Mouse (Mus musculus): ENCODE measurements around the gene Fcgrt. TPM values are rescaled to one million over a fixed set of nuclear protein-coding genes. Genes with fewer than 3 reads are reported as not detected.
A peak's percentile ranks its signal among the peaks of the same experiment; 100 is the strongest.

The Fcgrt gene
- polyA plus RNA-seq, 1 experiment from 2014 or later, result 32.0 TPM

GRCm38 (mm10) chr7:45046853-45047350, 56.7 kb downstream of the Fcgrt start:
- no peak overlapping the region for H3K9ac ChIP-seq

GRCm38 (mm10) chr7:45045741-45046140, 57.9 kb downstream of the Fcgrt start:
- Histone ChIP-seq H3K36me3 (replicated peaks) (peaks cover 76% of the 10 kb centered on the region), H3K4me2 (no peak overlapping the region), H3K9ac (no peak overlapping the region), H3K9me3 (no peaks in the 10 kb centered on the region), H3K27ac (no peak overlapping the region), H3K4me1 (peaks cover 13% of the 10 kb centered on the region; the same call in 1 of the 2 replicates), H3K4me3 (no peak overlapping the region), H3K27me3 (replicated peaks) (no peaks in the 10 kb centered on the region)
- no peak for ATAC-seq (replicated peaks)
- WGBS, result 93% methylated on average over 22 of the region's 22 CpGs

More at GRCm38 (mm10) chr7:45046853-45047350, 56.7 kb downstream of the Fcgrt start:
- Histone ChIP-seq H3K27ac (no peak overlapping the region), H3K4me1 (peaks cover 25% of the 10 kb centered on the region), H3K9me3 (no peaks in the 10 kb centered on the region), H3K4me2 (no peak overlapping the region), H3K27me3 (replicated peaks) (no peaks in the 10 kb centered on the region), H3K36me3 (replicated peaks) (peaks cover 66% of the 10 kb centered on the region), H3K4me3 (no peak overlapping the region)
- no peak for ATAC-seq (replicated peaks)
- WGBS, result 95% methylated on average over 26 of the region's 26 CpGs

GRCm38 (mm10) chr7:45043307-45043706, 60.3 kb downstream of the Fcgrt start:
- WGBS, result 96% methylated on average over 14 of the region's 14 CpGs
- Histone ChIP-seq H3K4me2 (no peak overlapping the region), H3K36me3 (replicated peaks) (peaks cover 78% of the 10 kb centered on the region), H3K27ac (no peak overlapping the region), H3K9me3 (no peaks in the 10 kb centered on the region), H3K4me1 (no peaks in the 10 kb centered on the region), H3K4me3 (no peak overlapping the region), H3K27me3 (replicated peaks) (no peaks in the 10 kb centered on the region), H3K9ac (no peak overlapping the region)
- no peak for ATAC-seq (replicated peaks)

MicroRNAs encoded within 50 kb of the gene (microRNA counts, 519-probe panel; counts per million panel counts)
- 3,072 counts per million, percentile 70 among the panel's probes with 10 or more counts for microRNA mmu-miR-150

Small RNA genes lying within 50 kb of the gene (microRNA-seq; reads per million reads assigned to microRNA genes)
- gene Mir150 (71.4 reads per million, percentile 51 among the genes with 10 or more reads in this experiment), gene Mir5121 (5.7 reads per million, percentile 24 among the genes with 10 or more reads in this experiment)

Other genes starting within 250 kb of the Fcgrt start
- 30.5 and 32.8 TPM in 2 replicates for gene Pnkp, start 246.7 kb downstream of the Fcgrt start, polyA plus RNA-seq (2015; fragmentation: Nextera tagmentation; extraction: Ambion mirVana)
- gene Ptov1, start 234.1 kb downstream of the Fcgrt start, polyA plus RNA-seq (2015; fragmentation: Nextera tagmentation; extraction: Ambion mirVana), result 517 and 553 TPM in 2 replicates
- gene Med25, start 211.1 kb downstream of the Fcgrt start, polyA plus RNA-seq (2015; fragmentation: Nextera tagmentation; extraction: Ambion mirVana), result 179 TPM in 2 replicates
- gene Fuz, start 207.8 kb downstream of the Fcgrt start, polyA plus RNA-seq (2015; fragmentation: Nextera tagmentation; extraction: Ambion mirVana), result 20.3 and 22.9 TPM in 2 replicates
- gene Ap2a1, start 174.4 kb downstream of the Fcgrt start, polyA plus RNA-seq (2015; fragmentation: Nextera tagmentation; extraction: Ambion mirVana), result 122 and 140 TPM in 2 replicates
- 0.11 and 0.21 TPM in 2 replicates for gene Tsks, start 160.6 kb downstream of the Fcgrt start, polyA plus RNA-seq (2015; fragmentation: Nextera tagmentation; extraction: Ambion mirVana)
- 56.5 and 58.2 TPM in 2 replicates for gene Cpt1c, start 129.0 kb downstream of the Fcgrt start, polyA plus RNA-seq (2015; fragmentation: Nextera tagmentation; extraction: Ambion mirVana)
- 697 and 717 TPM in 2 replicates for gene Prmt1, start 117.3 kb downstream of the Fcgrt start, polyA plus RNA-seq (2015; fragmentation: Nextera tagmentation; extraction: Ambion mirVana)
- 61.9 and 66.8 TPM in 2 replicates for gene Irf3, start 106.2 kb downstream of the Fcgrt start, polyA plus RNA-seq (2015; fragmentation: Nextera tagmentation; extraction: Ambion mirVana)
- gene Bcl2l12, start 105.1 kb downstream of the Fcgrt start, polyA plus RNA-seq (2015; fragmentation: Nextera tagmentation; extraction: Ambion mirVana), result 10.0 and 12.3 TPM in 2 replicates
- gene Scaf1, start 87.5 kb downstream of the Fcgrt start, polyA plus RNA-seq (2015; fragmentation: Nextera tagmentation; extraction: Ambion mirVana), result 54.5 and 56.7 TPM in 2 replicates
- 12.5 and 15.2 TPM in 2 replicates for gene Rras, start 85.9 kb downstream of the Fcgrt start, polyA plus RNA-seq (2015; fragmentation: Nextera tagmentation; extraction: Ambion mirVana)
- 16.2 and 18.1 TPM in 2 replicates for gene Prr12, start 51.0 kb downstream of the Fcgrt start, polyA plus RNA-seq (2015; fragmentation: Nextera tagmentation; extraction: Ambion mirVana)
- 67.2 and 72.1 TPM in 2 replicates for gene Nosip, start 41.4 kb downstream of the Fcgrt start, polyA plus RNA-seq (2015; fragmentation: Nextera tagmentation; extraction: Ambion mirVana)
- gene Prrg2, start 41.2 kb downstream of the Fcgrt start, polyA plus RNA-seq (2015; fragmentation: Nextera tagmentation; extraction: Ambion mirVana), result 15.7 and 15.9 TPM in 2 replicates
- gene Rcn3, start 11.6 kb downstream of the Fcgrt start, polyA plus RNA-seq (2015; fragmentation: Nextera tagmentation; extraction: Ambion mirVana), result 55.4 and 62.2 TPM in 2 replicates
- gene Rps11, start 20.6 kb upstream of the Fcgrt start, polyA plus RNA-seq (2015; fragmentation: Nextera tagmentation; extraction: Ambion mirVana), result 742 and 762 TPM in 2 replicates
- 582 and 606 TPM in 2 replicates for gene Rpl13a, start 24.9 kb upstream of the Fcgrt start, polyA plus RNA-seq (2015; fragmentation: Nextera tagmentation; extraction: Ambion mirVana)
- not detected in 2 replicates for gene Gm45713, start 32.4 kb upstream of the Fcgrt start, polyA plus RNA-seq (2015; fragmentation: Nextera tagmentation; extraction: Ambion mirVana)
- gene Flt3l, start 32.6 kb upstream of the Fcgrt start, polyA plus RNA-seq (2015; fragmentation: Nextera tagmentation; extraction: Ambion mirVana), result 2.1 and 2.3 TPM in 2 replicates
- gene Pih1d1, start 50.5 kb upstream of the Fcgrt start, polyA plus RNA-seq (2015; fragmentation: Nextera tagmentation; extraction: Ambion mirVana), result 87.1 and 90.0 TPM in 2 replicates
- 16.1 and 19.8 TPM in 2 replicates for gene Aldh16a1, start 50.7 kb upstream of the Fcgrt start, polyA plus RNA-seq (2015; fragmentation: Nextera tagmentation; extraction: Ambion mirVana)
- 0.59 and 1.0 TPM in 2 replicates for gene Slc17a7, start 60.1 kb upstream of the Fcgrt start, polyA plus RNA-seq (2015; fragmentation: Nextera tagmentation; extraction: Ambion mirVana)
- not detected in 2 replicates for gene Gfy, start 75.7 kb upstream of the Fcgrt start, polyA plus RNA-seq (2015; fragmentation: Nextera tagmentation; extraction: Ambion mirVana)
- 0.68 and 0.93 TPM in 2 replicates for gene Pth2, start 77.1 kb upstream of the Fcgrt start, polyA plus RNA-seq (2015; fragmentation: Nextera tagmentation; extraction: Ambion mirVana)
- 0.63 and 0.84 TPM in 2 replicates for gene Ccdc155, start 101.0 kb upstream of the Fcgrt start, polyA plus RNA-seq (2015; fragmentation: Nextera tagmentation; extraction: Ambion mirVana)
- 4.0 and 5.8 TPM in 2 replicates for gene Dkkl1, start 108.3 kb upstream of the Fcgrt start, polyA plus RNA-seq (2015; fragmentation: Nextera tagmentation; extraction: Ambion mirVana)
- 45.7 and 55.8 TPM in 2 replicates for gene Tead2, start 111.9 kb upstream of the Fcgrt start, polyA plus RNA-seq (2015; fragmentation: Nextera tagmentation; extraction: Ambion mirVana)
- gene Cd37, start 135.3 kb upstream of the Fcgrt start, polyA plus RNA-seq (2015; fragmentation: Nextera tagmentation; extraction: Ambion mirVana), result 1.3 and 1.7 TPM in 2 replicates
- gene Slc6a16, start 137.2 kb upstream of the Fcgrt start, polyA plus RNA-seq (2015; fragmentation: Nextera tagmentation; extraction: Ambion mirVana), result 0.50 and 0.91 TPM in 2 replicates
- gene Slc6a21, start 173.7 kb upstream of the Fcgrt start, polyA plus RNA-seq (2015; fragmentation: Nextera tagmentation; extraction: Ambion mirVana), result not detected in 2 replicates
- 10.7 and 12.7 TPM in 2 replicates for gene Trpm4, start 229.9 kb upstream of the Fcgrt start, polyA plus RNA-seq (2015; fragmentation: Nextera tagmentation; extraction: Ambion mirVana)
- 0.23 and 0.26 TPM in 2 replicates for gene Hrc, start 231.4 kb upstream of the Fcgrt start, polyA plus RNA-seq (2015; fragmentation: Nextera tagmentation; extraction: Ambion mirVana)

Measured in midbrain, embryonic 15.5 days (tissue).